Mouse (Mus musculus) frontal cortex, adult (tissue): ENCODE data around the gene Ticam1.

Source experiments
- ATAC-seq: cut with Nextera tagmentation; 2 replicates; pipeline ENCODE4 v1.9.2; 2017; ENCODE audit warnings: mild to moderate bottlenecking, moderate library complexity, mixed read lengths; ENCODE audit not compliant: low TSS enrichment

Gene Ticam1

GRCm38 (mm10) chr17:56276643-56277566 lies at the start of gene Ticam1:
Ticam1 (minus strand) TSS chr17:56276786.
- peak; percentile 77 for ATAC-seq

GRCm38 (mm10) chr17:56325450-56326152 lies 49.0 kb upstream of the Ticam1 start, which contains the start of gene Kdm4b:
Kdm4b (plus strand) TSS chr17:56326062.
- ATAC-seq, result peak; percentile 96

GRCm38 (mm10) chr17:56324419-56324818 lies 47.8 kb upstream of the Ticam1 start:
- no peak for ATAC-seq

- no peak for ATAC-seq
Observed at GRCm38 (mm10) chr17:56309191-56309945, 32.8 kb upstream of the Ticam1 start.

GRCm38 (mm10) chr17:56308088-56308487 lies 31.5 kb upstream of the Ticam1 start:
- no peak for ATAC-seq

GRCm38 (mm10) chr17:56305826-56306225 lies 29.2 kb upstream of the Ticam1 start:
- no peak for ATAC-seq

DNA sequence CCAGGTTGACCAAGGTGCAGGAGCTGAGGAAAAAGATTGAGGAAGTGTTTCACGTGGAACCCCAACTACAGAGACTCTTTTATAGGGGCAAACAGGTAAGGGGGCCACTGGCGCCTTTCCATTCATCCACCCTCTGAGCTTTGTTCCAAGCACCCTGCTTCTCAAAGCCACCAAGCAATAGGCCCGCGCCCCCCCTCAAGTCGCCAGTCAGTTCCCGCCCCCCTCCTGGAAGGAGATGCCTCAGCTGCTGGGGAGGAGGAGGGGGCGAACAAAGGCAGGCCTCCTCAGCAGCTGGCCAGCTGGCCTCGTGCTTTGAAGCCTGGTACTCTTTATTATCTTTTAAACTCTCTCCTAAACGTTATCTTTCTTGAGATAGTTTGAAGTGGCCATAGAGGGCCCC lies 28.6 kb upstream of the Ticam1 start:
- ATAC-seq, result no peak

DNA sequence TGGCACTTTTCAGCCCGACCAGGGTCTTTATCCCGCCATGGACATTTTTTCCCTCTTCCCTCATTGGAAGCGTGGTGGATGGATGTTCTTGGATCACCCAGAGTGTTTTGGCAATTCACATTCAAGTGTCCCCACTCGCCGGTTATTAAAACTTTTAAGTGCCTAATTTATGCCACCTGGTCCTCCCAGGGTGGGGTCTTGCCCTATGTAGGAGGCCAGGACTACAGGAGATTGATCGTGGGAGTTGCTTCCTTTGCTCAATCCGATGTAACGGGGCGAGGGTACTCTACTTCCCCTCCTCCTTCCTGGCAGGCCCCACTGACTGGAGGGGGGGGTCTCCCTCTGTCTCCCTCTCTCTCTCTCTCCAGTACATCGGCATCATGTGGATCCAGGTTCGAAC lies 28.1 kb upstream of the Ticam1 start:
- no peak for ATAC-seq

DNA sequence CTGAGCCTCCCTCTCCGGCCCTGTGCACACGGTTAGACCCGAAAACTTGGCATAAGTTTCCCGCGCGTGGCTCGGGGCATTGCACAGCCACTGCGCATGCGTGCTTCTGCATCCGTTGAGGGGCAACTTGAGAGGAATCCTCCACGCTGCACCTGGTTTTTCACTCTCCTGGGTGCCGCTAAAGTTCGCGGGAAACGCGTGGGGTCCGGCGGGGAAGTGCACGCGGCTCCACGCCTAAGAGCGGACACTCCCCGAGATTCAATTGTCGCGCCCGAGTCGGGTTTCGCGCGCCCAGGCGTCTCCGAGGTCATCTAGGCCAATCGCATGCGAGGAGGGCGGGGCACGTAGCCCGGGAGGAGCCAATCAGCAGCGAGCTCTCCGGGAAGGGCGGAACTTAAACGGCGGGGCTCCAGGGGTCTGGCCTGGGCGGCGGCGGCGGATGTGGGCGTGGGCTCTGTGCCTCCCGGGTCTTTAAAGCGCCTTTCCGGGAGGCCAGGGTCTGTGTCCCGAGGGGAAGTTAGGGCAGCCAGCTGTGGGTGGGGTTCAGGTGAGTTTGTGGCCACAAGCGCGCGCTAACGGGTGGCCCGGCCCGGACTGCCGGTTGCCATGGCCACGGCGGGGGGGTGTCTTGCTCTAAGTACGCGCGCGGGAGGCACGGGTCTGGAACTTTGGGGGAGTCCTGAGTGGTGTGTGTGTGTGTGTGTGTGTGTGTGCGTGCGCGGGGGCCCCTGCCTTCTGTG lies 27.4 kb upstream of the Ticam1 start:
- peak; percentile 95 for ATAC-seq

GRCm38 (mm10) chr17:56303160-56303846 lies 26.7 kb upstream of the Ticam1 start, which contains the start of gene Uhrf1:
Uhrf1 (plus strand) TSS chr17:56303321.
- no peak for ATAC-seq

DNA sequence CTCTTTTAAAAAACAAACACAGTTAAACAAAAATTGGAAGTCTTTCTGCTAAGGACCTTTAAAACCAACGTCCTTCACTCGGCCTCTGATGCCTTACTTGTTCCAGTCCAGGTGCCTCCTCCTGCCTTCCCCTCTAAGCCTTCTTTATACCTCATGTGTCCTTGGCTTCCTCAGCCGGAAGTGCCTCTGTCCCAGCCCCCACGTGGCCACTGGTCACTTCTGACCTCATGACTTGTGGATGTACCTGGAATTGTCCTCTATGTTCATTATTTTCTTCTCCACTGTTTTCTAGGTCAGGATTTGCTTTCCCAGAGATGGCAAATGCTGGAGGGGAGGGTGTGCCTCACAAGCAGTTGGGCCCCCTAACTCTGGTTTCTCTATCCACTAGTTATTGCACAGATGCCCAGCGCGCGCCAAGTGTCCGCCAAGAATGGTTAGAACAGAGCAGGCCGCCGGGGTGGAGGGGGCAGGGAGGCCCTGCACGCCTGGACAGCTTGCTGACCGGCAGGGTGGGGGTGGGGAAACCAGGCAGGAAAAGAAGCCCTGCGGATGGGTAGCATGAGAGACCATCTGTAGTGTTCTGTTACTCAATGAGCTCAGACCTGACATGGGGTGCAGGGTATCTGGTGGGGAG lies 25.9 kb upstream of the Ticam1 start:
- ATAC-seq, result no peak

GRCm38 (mm10) chr17:56300186-56300585 lies 23.6 kb upstream of the Ticam1 start, which contains the start of gene Arrdc5:
Arrdc5 (minus strand) TSS chr17:56300286.
- no peak for ATAC-seq

- ATAC-seq, result no peak
Observed at GRCm38 (mm10) chr17:56298238-56298637, 21.7 kb upstream of the Ticam1 start.

DNA sequence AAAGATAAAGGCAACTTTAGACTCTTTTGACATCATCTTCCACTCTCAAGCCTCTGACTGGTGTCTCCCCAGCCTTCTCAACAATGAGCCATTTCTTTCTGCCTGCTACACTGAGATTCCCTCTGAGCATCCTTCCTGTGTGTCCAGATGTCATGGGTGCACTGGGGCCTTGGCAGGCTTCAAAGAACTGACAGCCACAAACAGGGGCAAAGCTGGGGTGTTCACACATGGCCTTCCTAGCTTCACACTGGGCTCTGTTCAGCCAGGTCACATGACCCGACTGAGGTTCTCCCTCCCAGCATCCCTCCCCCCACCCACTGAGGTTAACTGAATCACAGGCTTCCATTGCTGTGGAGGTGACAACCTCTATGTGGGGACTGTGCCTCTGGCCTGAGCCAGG lies 19.6 kb upstream of the Ticam1 start:
- ATAC-seq, result no peak

DNA sequence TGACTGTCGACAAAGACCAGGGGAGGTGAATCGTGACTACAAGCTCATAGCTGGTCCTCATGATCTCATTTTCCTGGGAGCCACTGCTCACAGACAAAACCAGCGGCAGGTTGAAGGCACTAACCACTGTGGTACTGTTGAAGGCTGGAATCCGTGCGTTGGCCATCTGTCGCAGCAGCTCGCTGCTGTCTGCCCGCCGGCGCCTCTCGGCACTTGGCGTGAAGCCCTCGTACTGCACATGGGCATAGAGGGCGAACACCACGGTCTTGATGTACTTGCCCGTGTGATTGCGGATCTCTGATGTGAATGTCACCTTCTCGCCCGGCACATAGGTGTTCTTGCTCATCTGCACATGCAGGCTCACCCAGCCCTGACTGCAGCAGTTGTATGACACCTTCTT lies 17.7 kb upstream of the Ticam1 start:
- no peak for ATAC-seq

- no peak for ATAC-seq
Observed at GRCm38 (mm10) chr17:56293291-56293690, 16.7 kb upstream of the Ticam1 start.

DNA sequence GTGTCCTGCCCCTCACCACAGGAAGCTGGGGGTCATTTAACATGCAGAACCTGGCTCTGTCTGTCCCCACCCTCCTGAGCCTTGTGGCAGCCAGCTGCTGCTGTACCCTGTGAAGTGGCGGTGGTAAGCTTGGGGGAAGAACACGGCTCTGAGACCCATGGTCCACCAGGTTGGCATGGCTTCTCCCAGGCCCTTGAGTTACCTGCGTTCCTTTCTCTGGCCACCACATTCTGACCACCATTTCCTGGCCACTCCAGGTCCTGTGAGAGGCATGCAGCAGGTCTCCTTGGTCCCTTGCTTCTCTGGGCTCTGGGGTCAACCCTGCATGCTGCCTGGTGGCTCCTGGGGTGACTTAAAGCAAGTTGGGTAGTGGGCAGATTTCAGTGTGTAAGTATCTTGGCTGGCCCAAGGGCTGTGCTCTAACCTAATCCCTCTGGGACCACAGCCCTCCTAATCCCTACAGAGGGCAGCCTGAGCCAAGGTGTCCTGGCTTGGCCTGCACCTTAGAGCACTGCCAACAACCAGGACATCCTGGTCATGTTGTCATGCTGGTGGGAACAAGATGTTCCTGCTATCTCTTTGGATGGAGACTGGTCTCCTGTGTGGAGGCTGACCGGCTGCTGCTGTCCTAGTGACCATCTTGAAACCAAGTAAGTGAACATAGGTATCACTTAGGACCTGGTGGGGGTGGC lies 16.1 kb upstream of the Ticam1 start, which contains the start of gene Plin3:
Plin3 (minus strand) TSS at position 343 of the 692 bp plus-strand sequence.
- ATAC-seq, result no peak

DNA sequence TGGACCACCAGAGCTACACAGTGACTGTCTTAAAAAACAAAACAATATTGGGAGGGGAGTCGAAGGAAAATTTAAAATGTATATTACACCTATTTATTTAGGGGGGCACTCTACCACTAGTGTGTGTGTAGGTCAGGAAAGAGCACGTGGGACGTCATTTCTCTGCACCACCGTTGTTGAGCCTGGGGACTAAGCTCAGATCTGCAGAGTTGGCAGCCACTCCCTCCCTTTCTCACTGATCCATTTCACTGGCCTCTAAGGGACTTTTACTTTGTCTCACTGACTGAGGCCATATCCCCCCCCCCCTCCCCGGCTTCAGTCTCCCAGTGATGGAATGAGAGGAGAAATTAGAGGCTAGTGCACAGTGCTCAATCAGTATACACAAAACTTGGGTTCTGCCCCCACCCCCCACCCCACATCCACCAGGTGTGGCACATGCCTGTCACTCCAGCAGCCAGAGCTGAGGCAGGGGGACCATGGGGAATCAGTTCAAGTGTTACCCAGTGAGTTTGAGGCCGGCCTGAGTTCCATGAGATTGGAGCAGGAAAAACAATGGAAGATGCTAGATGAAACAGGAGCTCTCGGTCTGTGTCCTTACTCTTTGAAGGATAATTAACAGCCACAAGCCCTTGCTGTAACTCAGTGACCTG lies 15.4 kb upstream of the Ticam1 start:
- no peak for ATAC-seq

- ATAC-seq, result peak; percentile 58
Observed at GRCm38 (mm10) chr17:56291171-56291511, 14.6 kb upstream of the Ticam1 start.
